Mouse (Mus musculus): ENCODE data around the gene Rps6ka5. TPM values are rescaled to one million over a fixed set of nuclear protein-coding genes. Genes with fewer than 3 reads are reported as not detected.

The Rps6ka5 gene
- polyA plus RNA-seq, 1 experiment from 2014 or later: 5.2 TPM

DNA sequence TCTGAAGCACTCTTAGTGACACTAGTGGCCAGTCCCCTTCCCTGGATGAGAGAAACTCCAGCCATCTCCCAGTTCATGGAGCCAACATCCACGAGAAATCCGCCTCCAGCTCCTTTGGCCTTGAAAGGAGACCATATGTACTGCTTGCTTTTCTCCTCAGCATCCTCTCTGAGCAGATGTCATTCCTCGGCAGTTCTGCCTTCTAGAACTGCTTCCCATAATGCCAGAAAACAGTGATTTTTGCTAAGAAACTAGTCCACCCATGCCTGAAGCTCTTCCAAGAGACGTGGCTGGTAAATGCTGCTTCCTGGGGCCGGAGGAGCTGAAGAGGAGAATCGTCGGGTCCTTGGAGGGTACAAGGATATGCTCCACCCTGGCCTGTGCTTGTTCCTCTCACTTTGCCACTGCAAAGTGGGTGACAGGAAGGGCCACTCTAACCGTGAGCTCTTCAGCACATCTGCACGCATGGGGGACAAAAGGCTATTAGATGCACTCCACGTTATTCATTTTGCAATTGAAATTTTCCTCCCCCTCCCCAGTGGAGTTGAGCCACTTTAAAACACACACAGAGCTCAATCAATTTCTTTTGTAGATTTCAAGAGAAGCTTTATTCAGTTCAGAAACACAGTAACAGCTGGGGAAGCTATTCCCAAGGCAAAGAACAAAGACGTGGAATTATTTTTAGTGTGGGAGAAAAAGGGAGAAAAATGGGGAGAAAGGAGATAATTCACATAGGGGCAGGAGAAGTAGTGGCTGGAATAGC is 36.1 kb upstream of the Rps6ka5 start:
- Histone ChIP-seq H3K9ac (ENCODE audit: low read length) (no peak overlapping the region), H3K4me3 (ENCODE audit: low read depth, low read length) (no peak overlapping the region), H3K27ac (replicated peaks; ENCODE audit: low read depth, low read length) (no peak overlapping the region), H3K27me3 (ENCODE audit: control insufficient read depth, insufficient read depth, low read length) (no peaks in the 10 kb centered on the region), H3K36me3 (ENCODE audit: control insufficient read depth, insufficient read depth, low read length) (no peaks in the 10 kb centered on the region), H3K9me3 (ENCODE audit: control insufficient read depth, low read length) (no peaks in the 10 kb centered on the region), H3K4me2 (ENCODE audit: low read depth, severe bottlenecking) (no peak overlapping the region), H3K4me1 (ENCODE audit: control insufficient read depth, insufficient read depth, low read length) (no peaks in the 10 kb centered on the region)
- DNase-seq (ENCODE audit: low spot score) (no peak), ATAC-seq (ENCODE audit: insufficient number of reproducible peaks, low FRiP score, low TSS enrichment, low read depth) (no peak)
- WGBS: 75% methylated on average over 11 of the region's 11 CpGs

DNA sequence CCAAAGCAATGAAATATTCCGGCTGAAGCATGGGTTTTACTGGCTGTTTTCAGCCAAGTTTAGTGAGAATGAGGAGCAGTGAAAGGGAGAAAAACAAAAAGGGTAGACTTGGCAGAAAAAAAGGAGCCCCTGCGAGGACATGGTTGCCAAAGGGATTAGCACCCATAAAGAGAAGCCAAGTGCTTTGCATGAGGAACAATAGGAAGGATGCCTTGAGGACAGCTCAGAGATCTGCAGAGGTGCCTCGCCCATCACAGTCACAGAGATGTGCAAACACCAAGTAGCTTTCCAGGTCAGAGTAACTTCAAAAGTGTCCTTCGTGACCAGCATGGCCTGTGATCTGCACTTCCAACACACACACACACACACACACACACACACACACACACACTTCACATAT is 30.6 kb upstream of the Rps6ka5 start:
- Histone ChIP-seq H3K4me3 (ENCODE audit: low read depth, low read length) (no peak overlapping the region), H3K9ac (ENCODE audit: low read length) (no peak overlapping the region), H3K4me1 (ENCODE audit: control insufficient read depth, insufficient read depth, low read length) (no peaks in the 10 kb centered on the region), H3K9me3 (ENCODE audit: control insufficient read depth, low read length) (no peaks in the 10 kb centered on the region), H3K27ac (replicated peaks; ENCODE audit: low read depth, low read length) (no peak overlapping the region), H3K36me3 (ENCODE audit: control insufficient read depth, insufficient read depth, low read length) (no peaks in the 10 kb centered on the region), H3K4me2 (ENCODE audit: low read depth, severe bottlenecking) (no peak overlapping the region), H3K27me3 (ENCODE audit: control insufficient read depth, insufficient read depth, low read length) (no peaks in the 10 kb centered on the region)
- DNase-seq (ENCODE audit: low spot score) (no peak), ATAC-seq (ENCODE audit: insufficient number of reproducible peaks, low FRiP score, low TSS enrichment, low read depth) (no peak)
- 60% methylated on average over 4 of the region's 4 CpGs for WGBS

DNA sequence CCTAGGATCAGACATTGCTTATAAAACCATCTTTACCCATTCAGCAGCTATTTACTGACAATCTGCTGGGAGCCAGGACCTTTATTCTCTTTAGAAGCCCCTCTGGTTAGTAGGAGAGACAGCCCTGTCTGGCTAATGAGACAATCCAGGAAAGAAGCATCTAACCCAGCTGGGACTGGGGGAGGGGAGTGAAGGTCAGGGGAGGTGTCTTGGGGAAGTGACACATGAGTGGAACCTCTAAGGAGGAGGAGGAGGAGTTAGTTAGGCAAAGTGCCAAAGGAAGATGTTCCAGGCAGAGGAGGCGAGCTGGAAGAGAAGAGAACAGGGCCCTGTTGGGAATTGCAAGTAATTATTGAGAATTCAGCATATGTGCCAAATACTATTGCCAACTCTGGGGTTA is 26.9 kb upstream of the Rps6ka5 start:
- Histone ChIP-seq H3K9me3 (ENCODE audit: control insufficient read depth, low read length) (no peaks in the 10 kb centered on the region), H3K4me2 (ENCODE audit: low read depth, severe bottlenecking) (no peak overlapping the region), H3K27me3 (ENCODE audit: control insufficient read depth, insufficient read depth, low read length) (no peaks in the 10 kb centered on the region), H3K4me1 (ENCODE audit: control insufficient read depth, insufficient read depth, low read length) (no peaks in the 10 kb centered on the region), H3K27ac (replicated peaks; ENCODE audit: low read depth, low read length) (no peak overlapping the region), H3K36me3 (ENCODE audit: control insufficient read depth, insufficient read depth, low read length) (no peaks in the 10 kb centered on the region), H3K4me3 (ENCODE audit: low read depth, low read length) (no peak overlapping the region), H3K9ac (ENCODE audit: low read length) (no peak overlapping the region)
- DNase-seq (ENCODE audit: low spot score) (no peak), ATAC-seq (ENCODE audit: insufficient number of reproducible peaks, low FRiP score, low TSS enrichment, low read depth) (no peak)
- WGBS: 61% methylated on average over 1 of the region's 1 CpGs

DNA sequence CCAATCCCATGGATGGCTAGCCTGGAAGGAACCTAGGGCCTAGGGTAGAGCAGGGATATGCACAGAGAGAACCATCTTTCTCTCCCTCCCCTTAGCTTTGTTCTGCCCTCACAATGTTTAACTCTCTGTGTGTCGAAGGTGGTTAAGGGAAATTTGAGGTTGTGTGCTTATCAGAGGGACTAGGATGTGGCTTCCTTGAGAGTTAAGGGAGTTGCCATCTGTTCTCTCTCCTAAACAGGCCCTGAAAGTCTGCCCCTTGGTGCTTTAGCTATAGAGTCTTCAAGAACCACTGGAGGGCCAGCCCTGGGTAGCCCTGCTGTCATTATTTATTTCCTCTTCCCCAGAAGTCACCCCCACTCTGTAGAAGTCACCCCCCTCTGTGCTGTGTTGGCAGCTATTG is 26.2 kb upstream of the Rps6ka5 start:
- Histone ChIP-seq H3K4me2 (ENCODE audit: low read depth, severe bottlenecking) (no peak overlapping the region), H3K9me3 (ENCODE audit: control insufficient read depth, low read length) (no peaks in the 10 kb centered on the region), H3K27me3 (ENCODE audit: control insufficient read depth, insufficient read depth, low read length) (no peaks in the 10 kb centered on the region), H3K36me3 (ENCODE audit: control insufficient read depth, insufficient read depth, low read length) (no peaks in the 10 kb centered on the region), H3K9ac (ENCODE audit: low read length) (no peak overlapping the region), H3K4me3 (ENCODE audit: low read depth, low read length) (no peak overlapping the region), H3K4me1 (ENCODE audit: control insufficient read depth, insufficient read depth, low read length) (no peaks in the 10 kb centered on the region), H3K27ac (replicated peaks; ENCODE audit: low read depth, low read length) (no peak overlapping the region)
- DNase-seq (ENCODE audit: low spot score) (no peak), ATAC-seq (ENCODE audit: insufficient number of reproducible peaks, low FRiP score, low TSS enrichment, low read depth) (no peak)
- 65% methylated on average over 1 of the region's 1 CpGs for WGBS

DNA sequence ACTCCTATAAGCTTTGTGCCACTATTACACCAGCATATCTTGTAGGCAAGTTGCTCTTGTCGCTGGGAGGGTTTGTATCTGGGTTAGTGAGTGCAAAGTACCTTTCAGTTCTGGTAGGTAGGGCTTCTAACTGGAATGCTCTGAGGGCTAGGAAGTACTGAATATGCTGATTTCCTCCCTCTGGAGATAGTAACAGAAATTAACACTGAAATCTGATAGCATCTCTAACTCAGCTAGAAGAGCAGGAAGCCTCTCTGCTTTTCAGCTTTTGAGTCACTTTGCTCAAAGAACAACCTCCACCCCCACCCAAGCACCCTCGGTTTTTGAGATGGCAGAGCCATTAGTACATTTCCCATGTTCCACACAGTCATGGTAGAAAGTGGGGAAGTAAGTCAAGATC is 15.7 kb upstream of the Rps6ka5 start:
- ATAC-seq (ENCODE audit: insufficient number of reproducible peaks, low FRiP score, low TSS enrichment, low read depth) (no peak), DNase-seq (ENCODE audit: low spot score) (no peak)
- Histone ChIP-seq H3K27ac (replicated peaks; ENCODE audit: low read depth, low read length) (no peak overlapping the region), H3K9ac (ENCODE audit: low read length) (no peak overlapping the region), H3K4me2 (ENCODE audit: low read depth, severe bottlenecking) (no peak overlapping the region), H3K36me3 (ENCODE audit: control insufficient read depth, insufficient read depth, low read length) (no peaks in the 10 kb centered on the region), H3K4me3 (ENCODE audit: low read depth, low read length) (no peak overlapping the region), H3K4me1 (ENCODE audit: control insufficient read depth, insufficient read depth, low read length) (no peaks in the 10 kb centered on the region), H3K9me3 (ENCODE audit: control insufficient read depth, low read length) (no peaks in the 10 kb centered on the region), H3K27me3 (ENCODE audit: control insufficient read depth, insufficient read depth, low read length) (no peaks in the 10 kb centered on the region)
- 81% methylated on average over 2 of the region's 2 CpGs for WGBS

DNA sequence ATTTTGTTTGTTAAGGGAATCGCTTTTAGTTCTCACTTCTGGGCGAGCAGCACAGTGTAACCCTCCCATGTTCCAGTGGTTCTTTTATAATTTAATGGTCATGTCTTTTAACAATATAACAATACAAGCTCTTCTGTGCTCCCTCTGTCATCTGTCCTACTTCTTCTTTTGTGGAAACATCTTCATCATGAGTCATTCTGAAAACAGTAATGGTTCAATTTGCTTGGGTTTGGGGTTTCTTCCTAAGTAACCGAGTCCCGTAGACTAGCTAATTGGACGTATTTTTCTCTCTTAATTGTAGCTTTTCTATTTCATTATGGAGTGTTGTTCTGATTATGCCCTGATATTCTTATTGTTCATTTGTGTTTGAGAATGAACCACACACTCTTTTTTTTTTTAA is 13.5 kb upstream of the Rps6ka5 start:
- Histone ChIP-seq H3K27ac (replicated peaks; ENCODE audit: low read depth, low read length) (no peak overlapping the region), H3K4me2 (ENCODE audit: low read depth, severe bottlenecking) (no peak overlapping the region), H3K4me3 (ENCODE audit: low read depth, low read length) (no peak overlapping the region), H3K36me3 (ENCODE audit: control insufficient read depth, insufficient read depth, low read length) (no peaks in the 10 kb centered on the region), H3K9me3 (ENCODE audit: control insufficient read depth, low read length) (no peaks in the 10 kb centered on the region), H3K4me1 (ENCODE audit: control insufficient read depth, insufficient read depth, low read length) (no peaks in the 10 kb centered on the region), H3K27me3 (ENCODE audit: control insufficient read depth, insufficient read depth, low read length) (no peaks in the 10 kb centered on the region), H3K9ac (ENCODE audit: low read length) (no peak overlapping the region)
- 91% methylated on average over 5 of the region's 5 CpGs for WGBS
- DNase-seq (ENCODE audit: low spot score) (no peak), ATAC-seq (ENCODE audit: insufficient number of reproducible peaks, low FRiP score, low TSS enrichment, low read depth) (no peak)

DNA sequence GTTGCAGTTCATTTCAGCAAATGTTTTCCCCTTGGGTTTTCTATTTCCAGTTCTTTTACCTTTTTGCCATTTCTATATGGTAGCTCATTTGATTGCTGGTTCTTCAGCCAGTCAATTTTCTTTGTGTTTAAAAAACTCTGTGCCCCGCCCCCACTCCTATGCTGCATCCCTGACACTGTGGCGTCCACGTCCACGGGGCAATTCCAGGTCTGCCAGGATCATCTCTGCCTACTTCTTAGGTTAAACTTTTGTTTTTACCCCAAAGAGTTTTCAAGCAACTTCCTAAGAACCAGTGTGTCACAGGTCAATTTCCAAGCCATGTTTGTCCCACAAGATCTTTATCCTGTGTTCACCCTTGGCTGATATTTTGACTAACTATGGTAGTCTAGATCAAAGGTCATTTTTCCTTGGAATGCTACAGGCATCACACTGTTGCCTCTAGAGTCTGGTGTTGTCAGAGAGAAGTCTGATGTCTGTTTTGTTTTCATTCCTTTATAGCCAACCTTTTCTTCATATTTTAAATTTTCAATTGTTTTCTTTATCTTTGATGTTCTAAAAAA is 12.3 kb upstream of the Rps6ka5 start:
- H3K36me3 ChIP-seq (ENCODE audit: control insufficient read depth, insufficient read depth, low read length): no peaks in the 10 kb centered on the region

DNA sequence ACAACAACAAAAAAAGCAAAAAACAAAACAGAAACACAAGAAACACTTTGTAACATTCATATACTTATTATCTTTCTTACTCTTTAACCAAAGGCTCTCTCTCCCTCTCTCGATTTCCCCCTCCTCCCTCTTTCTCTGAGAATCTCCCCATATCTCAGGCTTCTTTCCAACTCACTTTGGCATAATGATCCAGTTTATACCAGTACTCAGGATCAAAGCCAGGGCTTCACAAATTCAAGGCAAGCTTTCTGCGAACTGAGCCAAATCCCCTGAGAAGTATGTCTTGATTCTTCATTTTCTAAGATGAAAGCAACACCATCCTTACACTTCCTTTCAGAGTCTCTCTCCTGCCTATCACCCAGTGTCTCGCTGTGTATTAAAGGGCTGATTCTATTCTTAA is 11.7 kb upstream of the Rps6ka5 start:
- Histone ChIP-seq H3K9ac (ENCODE audit: low read length) (no peak overlapping the region), H3K4me3 (ENCODE audit: low read depth, low read length) (no peak overlapping the region), H3K36me3 (ENCODE audit: control insufficient read depth, insufficient read depth, low read length) (no peaks in the 10 kb centered on the region), H3K27me3 (ENCODE audit: control insufficient read depth, insufficient read depth, low read length) (no peaks in the 10 kb centered on the region), H3K9me3 (ENCODE audit: control insufficient read depth, low read length) (no peaks in the 10 kb centered on the region), H3K27ac (replicated peaks; ENCODE audit: low read depth, low read length) (no peak overlapping the region), H3K4me2 (ENCODE audit: low read depth, severe bottlenecking) (no peak overlapping the region), H3K4me1 (ENCODE audit: control insufficient read depth, insufficient read depth, low read length) (no peaks in the 10 kb centered on the region)
- 78% methylated on average over 3 of the region's 3 CpGs for WGBS
- DNase-seq (ENCODE audit: low spot score): no peak
- ATAC-seq (ENCODE audit: insufficient number of reproducible peaks, low FRiP score, low TSS enrichment, low read depth): no peak

More for the DNA sequence above, 12.3 kb upstream of the Rps6ka5 start:
- no peaks in the 10 kb centered on the region for H3K9me3 ChIP-seq (ENCODE audit: control insufficient read depth, low read length)
- 84% methylated on average over 4 of the region's 4 CpGs for WGBS
- no peak overlapping the region for H3K4me3 ChIP-seq (ENCODE audit: low read depth, low read length)
- H3K27ac ChIP-seq (replicated peaks; ENCODE audit: low read depth, low read length): no peak overlapping the region
- no peak overlapping the region for H3K4me2 ChIP-seq (ENCODE audit: low read depth, severe bottlenecking)
- H3K27me3 ChIP-seq (ENCODE audit: control insufficient read depth, insufficient read depth, low read length): no peaks in the 10 kb centered on the region
- DNase-seq (ENCODE audit: low spot score) (no peak), ATAC-seq (ENCODE audit: insufficient number of reproducible peaks, low FRiP score, low TSS enrichment, low read depth) (no peak)
- H3K4me1 ChIP-seq (ENCODE audit: control insufficient read depth, insufficient read depth, low read length): no peaks in the 10 kb centered on the region
- no peak overlapping the region for H3K9ac ChIP-seq (ENCODE audit: low read length)

DNA sequence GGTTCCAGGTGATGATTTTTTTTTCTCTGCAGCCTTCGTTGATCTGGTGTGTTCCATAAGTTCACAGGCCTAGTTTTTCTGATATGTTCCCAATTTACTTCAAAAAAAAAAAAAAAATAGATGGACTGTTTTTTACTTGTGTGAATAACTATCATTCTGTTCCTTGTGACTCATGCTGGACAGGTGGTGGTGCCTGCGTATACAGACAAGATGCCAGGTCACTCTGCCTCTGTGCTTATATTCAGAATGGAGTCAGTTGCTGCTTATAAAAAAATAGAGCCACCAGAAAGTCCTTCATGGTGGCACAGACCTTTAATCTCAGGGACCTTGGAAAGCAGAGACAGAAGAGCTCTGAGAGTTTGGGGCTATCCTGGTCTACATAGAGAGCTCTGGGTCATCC is 8.8 kb upstream of the Rps6ka5 start:
- 69% methylated on average over 2 of the region's 2 CpGs for WGBS
- no peak overlapping the region for H3K4me3 ChIP-seq (ENCODE audit: low read depth, low read length)
- H3K9me3 ChIP-seq (ENCODE audit: control insufficient read depth, low read length): no peaks in the 10 kb centered on the region
- no peak overlapping the region for H3K9ac ChIP-seq (ENCODE audit: low read length)
- H3K4me2 ChIP-seq (ENCODE audit: low read depth, severe bottlenecking): no peak overlapping the region
- H3K27me3 ChIP-seq (ENCODE audit: control insufficient read depth, insufficient read depth, low read length): no peaks in the 10 kb centered on the region
- DNase-seq (ENCODE audit: low spot score) (no peak), ATAC-seq (ENCODE audit: insufficient number of reproducible peaks, low FRiP score, low TSS enrichment, low read depth) (no peak)
- no peak overlapping the region for H3K27ac ChIP-seq (replicated peaks; ENCODE audit: low read depth, low read length)
- H3K36me3 ChIP-seq (ENCODE audit: control insufficient read depth, insufficient read depth, low read length): no peaks in the 10 kb centered on the region
- no peaks in the 10 kb centered on the region for H3K4me1 ChIP-seq (ENCODE audit: control insufficient read depth, insufficient read depth, low read length)
